Mouse (Mus musculus) activated CD4-positive, CD25-positive, alpha-beta regulatory T cell, adult 4 months (primary cell): Measurements from ENCODE around the gene Vmn2r108. TPM values are rescaled to one million over a fixed set of nuclear protein-coding genes. Genes with fewer than 3 reads are reported as not detected.
"Not testable (repeated sequence)": the region's sequence is repeated elsewhere in the genome, so short reads cannot be mapped to it uniquely, and the experiment has no call there.

Source experiments
- ATAC-seq: one replicate; pipeline ENCODE4 v1.8.0; 2017
- polyA plus RNA-seq, 2 experiments: library from polyadenylated mRNA; unstranded; fragments of 100-300 nt; shearing (Covaris generic); gene quantifications; one replicate each; pipeline ENCODE4 v1.2.1; 2017

The Vmn2r108 gene
- polyA plus RNA-seq, result not detected

GRCm38 (mm10) chr17:20481231-20481630 is at the start of gene Vmn2r108:
Gene Vmn2r108 (minus strand): TSS chr17:20481331.
- no peak for ATAC-seq

GRCm38 (mm10) chr17:20508247-20508646 is 27.1 kb upstream of the Vmn2r108 start:
- ATAC-seq, result not testable (repeated sequence)

- no peak for ATAC-seq
Observed at GRCm38 (mm10) chr17:20497858-20498257, 16.7 kb upstream of the Vmn2r108 start, which contains the start of gene Vmn1r225. Gene Vmn1r225 (plus strand): TSS chr17:20498158.

GRCm38 (mm10) chr17:20473311-20473710 is 7.8 kb downstream of the Vmn2r108 start:
- no peak for ATAC-seq

- no peak for ATAC-seq
Observed at GRCm38 (mm10) chr17:20439263-20439662, 41.9 kb downstream of the Vmn2r108 start.

- ATAC-seq, result no peak
Observed at GRCm38 (mm10) chr17:20413846-20414245, 67.3 kb downstream of the Vmn2r108 start, which contains the start of gene Vmn1r224. Gene Vmn1r224 (plus strand): TSS chr17:20414146.

Other genes starting within 250 kb of the Vmn2r108 start
- gene Vmn2r105, start 246.3 kb downstream of the Vmn2r108 start, polyA plus RNA-seq, result under 1 TPM; 0.04 to 0.05 TPM
- gene Vmn2r106, start 195.8 kb downstream of the Vmn2r108 start, polyA plus RNA-seq, result not detected
- gene Vmn2r107, start 136.1 kb downstream of the Vmn2r108 start, polyA plus RNA-seq, result not detected
- gene Vmn1r224, start 67.2 kb downstream of the Vmn2r108 start, polyA plus RNA-seq, result not detected
- not detected for gene Vmn1r225, start 16.8 kb upstream of the Vmn2r108 start, polyA plus RNA-seq
- not detected for gene Vmn2r109, start 83.4 kb upstream of the Vmn2r108 start, polyA plus RNA-seq
- under 1 TPM in 1 of 2 experiments, not detected in 1; 0.05 TPM for gene Vmn2r110, start 115.1 kb upstream of the Vmn2r108 start, polyA plus RNA-seq
- gene Fpr-rs3, start 143.5 kb upstream of the Vmn2r108 start, polyA plus RNA-seq, result not detected
- gene Vmn1r226, start 201.5 kb upstream of the Vmn2r108 start, polyA plus RNA-seq, result not detected
- not detected for gene Vmn1r227, start 248.5 kb upstream of the Vmn2r108 start, polyA plus RNA-seq